Mouse (Mus musculus) stomach, postnatal 0 days (tissue): ENCODE results near the gene AF067061.
"Not testable (repeated sequence)": the region's sequence is repeated elsewhere in the genome, so short reads cannot be mapped to it uniquely, and the experiment has no call there.

Source experiments
- CTCF ChIP-seq: IDR thresholded peaks from 2 replicates; pipeline ENCODE4 v1.5.1; 2016; ENCODE audit warnings: antibody characterized with exemption, low read depth, mild to moderate bottlenecking, moderate library complexity
- EP300 ChIP-seq: optimal IDR thresholded peaks from 2 replicates; pipeline ENCODE3; 2016; ENCODE audit warnings: antibody characterized with exemption

- TF ChIP-seq EP300, CTCF: not testable (repeated sequence)
These were observed 47.1 kb upstream of the AF067061 start, which contains the start of gene Gm21762 for GRCm38 (mm10) chr13:120215847-120216246.
